Mouse (Mus musculus) cerebellum, adult 9-11 months (tissue): Measurements from ENCODE around the gene Rpp21.
"Not testable (repeated sequence)": the region's sequence is repeated elsewhere in the genome, so short reads cannot be mapped to it uniquely, and the experiment has no call there.

Source experiments
- DNase-seq: peaks from one replicate; pipeline ENCODE4 v3.0.0; 2022

Rpp21 gene

DNA sequence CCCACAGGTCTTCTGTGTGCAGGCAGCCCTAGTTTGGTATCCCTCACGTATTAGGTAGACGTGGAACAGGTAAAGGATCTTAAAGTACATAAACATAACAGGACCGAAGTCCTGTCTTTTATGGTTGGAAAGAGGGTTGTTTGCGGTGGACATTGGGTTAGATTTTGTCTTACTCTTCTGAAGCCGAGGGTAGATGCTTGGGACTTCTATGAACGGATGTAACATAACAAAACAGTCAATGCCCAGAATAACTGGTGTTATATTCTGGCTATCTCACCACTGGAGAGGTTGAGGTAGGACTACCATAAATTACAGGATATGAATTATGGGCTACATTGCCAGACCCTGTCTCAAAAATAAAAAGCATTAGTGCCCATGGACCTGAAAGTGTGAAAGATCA, at the start of gene Rpp21:
TSS of gene Rpp21 (minus strand) at position 101 of the 400 bp plus-strand sequence.
- no peak for DNase-seq

DNA sequence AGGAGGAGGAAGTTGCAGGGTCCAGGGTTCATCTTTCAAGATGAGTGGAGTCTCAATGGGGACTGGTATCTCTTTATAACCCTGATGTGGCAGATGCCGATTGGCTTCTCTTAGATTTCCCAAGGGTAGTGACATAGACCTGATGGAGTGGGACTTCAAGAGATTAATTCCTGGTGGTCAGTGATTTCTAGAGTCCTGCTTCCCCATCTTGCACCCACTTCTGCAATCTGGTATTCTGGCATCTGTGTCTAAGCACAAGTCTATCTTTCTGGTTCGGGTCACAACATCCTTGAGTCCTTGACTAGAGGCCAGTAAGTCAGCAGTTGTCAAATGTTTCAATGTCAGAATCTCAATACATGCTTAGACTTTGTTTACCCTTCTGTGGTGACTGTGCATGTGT, 28.5 kb upstream of the Rpp21 start, which contains the start of gene H2-M10.2:
TSS of gene H2-M10.2 (minus strand) at position 101 of the 400 bp plus-strand sequence.
- DNase-seq = no peak

DNA sequence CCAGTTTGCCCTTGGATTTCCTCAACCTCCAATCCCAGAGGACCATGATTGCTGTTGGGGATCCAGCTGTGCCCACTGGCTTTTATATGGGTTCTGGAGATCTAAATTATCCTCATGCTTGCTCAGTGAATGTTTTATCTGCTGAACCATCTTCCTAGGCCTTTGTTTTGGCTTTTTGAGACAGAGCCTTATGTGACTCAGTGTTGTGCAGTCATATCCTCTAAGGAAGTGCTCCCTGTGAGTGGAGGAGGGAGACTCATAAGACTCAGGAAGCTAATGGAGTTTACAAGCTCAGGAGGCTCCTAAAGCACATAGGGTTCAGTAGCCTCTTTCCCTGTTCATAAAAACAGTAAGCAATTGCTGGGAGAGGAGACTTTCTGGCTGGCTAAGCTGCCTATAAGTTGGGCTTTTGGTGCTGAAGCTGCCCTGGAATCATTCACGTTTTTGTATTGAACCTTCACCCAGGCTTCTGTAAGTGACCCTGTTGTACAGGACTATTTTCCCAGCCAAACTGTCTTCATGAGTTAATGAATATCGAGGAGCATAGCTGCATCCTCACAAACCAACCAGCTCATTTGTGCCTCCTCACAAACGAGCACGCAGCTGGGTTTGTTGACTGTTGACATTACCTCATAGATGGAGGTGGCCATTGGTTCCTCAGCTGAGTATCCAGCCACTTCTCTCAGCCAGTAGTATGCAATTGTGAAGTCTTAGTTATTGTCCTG, 23.8 kb upstream of the Rpp21 start:
- DNase-seq = no peak

DNA sequence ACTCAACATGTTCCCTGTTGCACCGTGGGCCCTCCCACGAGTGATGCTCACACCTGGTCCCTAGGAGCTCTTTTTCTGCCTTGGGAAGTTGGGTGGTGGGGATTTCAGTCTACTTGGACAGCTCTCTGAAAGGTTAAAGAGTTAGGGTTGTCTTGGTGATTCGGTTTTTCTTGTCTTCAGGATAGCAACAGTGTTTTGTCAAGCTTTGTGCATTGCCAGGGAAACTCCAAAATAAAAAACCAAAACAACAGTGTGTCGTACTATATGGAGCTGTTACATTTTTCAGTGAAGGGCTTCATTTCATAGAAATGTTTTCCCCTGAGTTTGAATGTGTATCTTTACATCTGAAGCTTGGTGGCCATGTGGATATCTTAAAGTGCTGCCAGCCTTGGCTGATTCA, 16.9 kb upstream of the Rpp21 start:
- no peak for DNase-seq

DNA sequence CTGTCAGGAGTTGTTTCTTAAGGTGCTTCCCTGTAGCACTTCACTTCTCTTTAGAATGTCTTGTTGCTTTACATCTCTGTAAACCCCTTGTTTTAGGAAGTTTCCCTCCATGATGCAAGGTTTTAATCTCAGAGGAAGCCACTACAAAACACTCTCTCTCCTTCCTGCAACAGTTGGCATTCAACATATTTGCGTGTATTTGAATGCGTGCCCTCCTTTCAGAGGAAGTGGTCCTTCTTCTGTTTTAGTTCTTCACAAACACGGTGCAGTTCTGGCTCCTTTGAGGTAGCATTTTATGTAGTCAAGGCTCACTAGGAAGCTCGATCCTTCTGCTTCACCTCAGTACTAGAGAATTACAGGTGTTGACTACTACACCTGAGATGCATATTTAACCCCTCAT, 15.9 kb upstream of the Rpp21 start:
- DNase-seq = no peak

DNA sequence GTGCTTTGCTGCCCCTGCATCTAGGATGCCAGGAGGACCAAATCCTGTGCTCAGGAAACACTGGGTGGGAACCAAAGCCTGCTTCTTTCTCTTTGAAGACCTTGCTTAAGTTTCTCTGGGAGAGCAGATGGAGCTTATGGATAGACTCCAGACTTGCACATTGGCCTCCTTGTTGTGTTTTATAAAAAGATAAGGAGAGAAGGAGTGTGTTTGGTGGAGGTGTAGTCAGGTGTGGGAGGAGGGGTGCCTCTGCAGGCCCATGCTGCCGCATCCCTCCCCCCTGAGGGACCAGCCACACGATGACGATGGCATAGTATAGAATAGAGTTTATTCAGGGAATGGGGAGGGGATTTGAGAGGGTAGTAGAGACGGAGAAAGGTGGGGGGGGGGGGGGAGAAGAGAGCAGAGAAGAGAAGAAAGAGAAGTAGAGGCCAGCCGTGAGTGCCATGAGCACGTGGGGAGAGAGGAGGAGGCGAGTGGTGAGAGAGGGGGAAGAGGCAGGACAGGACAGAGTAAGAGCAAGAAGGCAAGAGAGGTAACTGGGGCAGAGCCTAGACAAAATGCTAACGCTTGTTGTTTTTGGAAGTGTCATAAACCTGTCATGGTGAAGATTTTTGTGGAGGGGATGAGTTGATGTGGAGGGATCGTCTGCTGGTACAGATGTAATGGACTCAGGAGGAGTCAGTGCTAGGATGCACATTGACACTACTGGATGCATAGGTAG, 14.9 kb upstream of the Rpp21 start:
- peak; percentile 57 for DNase-seq

DNA sequence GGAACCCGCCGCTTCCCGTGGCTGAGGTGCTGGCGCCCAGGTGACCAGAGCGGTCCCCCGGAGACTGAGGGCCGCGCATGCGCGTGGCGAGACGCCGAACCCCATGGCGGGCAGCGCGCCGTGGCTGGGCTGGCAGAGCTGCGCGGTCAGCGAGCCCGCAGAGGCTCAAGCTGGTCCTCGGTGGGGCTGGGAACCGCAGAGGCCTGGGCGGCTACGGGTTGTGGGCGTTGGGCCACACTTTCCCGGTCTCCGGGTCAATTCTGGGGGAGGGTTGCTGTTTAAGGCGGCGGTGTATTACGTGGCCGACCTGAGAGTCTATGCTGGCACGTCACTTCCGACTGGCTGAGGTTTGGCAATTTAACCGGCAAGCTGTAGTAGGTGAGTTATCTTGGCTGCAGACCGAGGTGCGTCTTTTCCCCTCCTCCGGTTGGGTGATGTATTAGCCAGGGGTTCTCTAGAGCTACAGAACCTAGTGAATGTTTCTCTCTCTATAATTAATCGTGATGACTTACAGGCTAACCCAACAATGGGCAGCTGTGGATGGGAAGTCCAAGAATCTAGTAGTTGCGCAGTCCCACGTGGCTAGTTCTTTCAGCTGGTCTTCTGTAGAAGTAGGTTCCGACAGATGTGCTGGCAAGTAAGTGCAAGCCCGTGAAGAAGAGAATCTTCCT, 13.9 kb upstream of the Rpp21 start, which contains the start of gene Trim39:
TSS of gene Trim39 (minus strand) at position 662 of the 671 bp plus-strand sequence.
- peak; percentile 92 for DNase-seq

DNA sequence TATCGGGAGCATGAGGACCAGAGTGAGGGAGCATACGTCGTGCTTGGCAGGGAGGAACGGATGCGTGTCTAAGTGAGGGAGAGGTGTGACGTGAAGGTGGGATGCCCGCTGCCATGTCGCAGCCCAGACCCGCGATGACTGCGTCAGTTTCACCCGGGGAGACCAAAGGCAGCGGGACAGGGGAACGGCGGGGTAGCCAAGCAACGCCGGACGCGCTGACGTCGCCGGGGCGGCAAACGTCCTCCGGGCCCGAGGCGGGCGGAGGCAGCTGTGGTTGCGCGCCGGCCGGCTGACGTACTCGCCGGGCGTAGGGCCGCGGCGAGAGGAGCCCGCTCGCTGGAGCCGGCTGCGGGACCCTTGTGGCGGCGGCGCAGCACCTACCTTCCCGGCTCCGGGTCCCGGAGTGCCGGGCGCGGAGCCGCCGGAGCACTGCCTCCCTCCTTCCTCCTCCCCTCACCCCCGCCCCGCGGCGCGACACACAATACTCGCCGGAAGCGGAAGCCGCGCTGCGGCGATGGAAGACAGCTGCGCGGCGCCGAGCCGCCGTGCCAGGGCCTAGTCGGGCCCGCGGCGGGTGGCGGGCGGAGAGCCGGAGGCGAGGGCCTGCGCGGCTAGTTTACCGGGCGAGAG, 13.2 kb upstream of the Rpp21 start:
- DNase-seq = peak; percentile 91

DNA sequence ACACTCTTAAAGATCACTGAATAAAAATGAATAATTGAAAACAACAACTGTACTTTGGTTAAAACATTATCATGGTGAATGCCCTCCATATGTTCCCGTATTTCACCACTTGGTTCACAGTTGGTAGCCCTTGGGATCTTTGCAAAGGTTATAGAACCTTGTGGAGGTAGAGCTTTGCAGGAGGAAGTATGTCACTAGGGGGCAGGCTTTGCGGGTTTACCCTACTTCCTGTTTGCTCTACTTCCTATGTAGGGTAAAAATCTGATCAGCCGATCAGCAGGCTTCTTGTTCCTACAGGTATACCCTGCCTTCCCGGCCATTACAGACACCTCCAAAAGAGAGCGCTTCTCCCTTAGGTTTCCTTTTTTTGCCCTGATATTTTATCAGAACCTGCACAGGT, 8.0 kb upstream of the Rpp21 start:
- no peak for DNase-seq

DNA sequence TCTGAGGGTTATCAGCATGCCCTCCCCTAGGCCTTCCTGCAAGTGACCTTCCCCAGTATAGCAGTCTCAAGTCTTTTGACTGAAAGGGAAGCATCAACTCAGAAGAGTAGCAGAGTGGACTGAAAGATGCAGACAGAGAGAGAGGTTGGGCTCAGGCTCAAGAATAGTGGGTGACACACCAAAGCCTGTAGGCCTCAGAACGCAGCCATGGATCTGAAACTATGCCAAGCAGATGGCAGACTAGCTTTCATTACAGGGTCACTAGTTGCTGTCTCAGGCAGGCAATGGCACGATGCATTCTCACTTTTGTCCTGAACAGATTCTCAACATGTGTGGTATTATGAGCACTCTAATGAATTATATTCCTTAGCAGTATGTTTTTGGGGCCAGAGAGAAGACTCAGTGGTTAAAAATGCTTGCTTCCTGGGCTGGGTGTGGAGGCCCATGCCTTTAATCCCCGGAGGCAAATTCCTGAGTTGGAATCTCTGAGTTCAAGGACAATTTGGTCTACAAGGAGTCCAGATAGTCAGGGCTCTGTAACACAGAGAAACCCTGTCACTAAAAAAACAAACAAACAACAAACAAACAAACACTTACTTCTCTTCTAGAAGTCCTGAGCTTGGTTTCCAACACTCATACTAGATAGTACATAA, 6.5 kb upstream of the Rpp21 start:
- DNase-seq = no peak

DNA sequence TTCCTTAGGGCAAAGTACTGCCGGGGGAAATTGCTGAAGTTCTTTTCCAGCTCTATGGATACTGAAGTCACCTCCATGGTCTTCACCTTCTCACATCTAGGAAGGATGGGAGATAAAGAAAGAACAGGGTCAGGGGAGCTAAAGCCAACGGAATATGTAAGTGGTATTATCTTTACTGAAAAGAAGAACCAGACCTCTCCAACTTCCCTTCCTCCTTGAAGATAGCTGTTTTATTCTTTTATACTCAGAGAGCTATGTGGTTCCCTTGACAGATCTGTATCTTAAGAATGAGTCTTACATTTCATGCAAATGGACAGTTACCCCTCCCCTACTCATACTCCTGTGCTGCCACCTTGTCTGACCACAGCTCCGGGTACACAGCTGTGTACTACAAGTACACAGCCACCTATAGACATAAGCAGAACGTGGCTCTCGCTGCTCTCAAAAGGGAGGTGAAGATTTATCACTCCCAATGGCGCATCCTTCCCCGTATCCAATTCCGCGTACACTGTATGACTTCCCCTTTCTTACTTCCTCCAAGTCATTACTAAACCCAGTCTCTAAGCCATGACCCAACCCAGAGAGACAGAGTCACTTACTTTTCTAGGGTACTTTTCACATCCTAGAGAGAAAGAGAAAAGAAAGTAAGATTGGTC, 3.8 kb upstream of the Rpp21 start:
- DNase-seq = no peak

DNA sequence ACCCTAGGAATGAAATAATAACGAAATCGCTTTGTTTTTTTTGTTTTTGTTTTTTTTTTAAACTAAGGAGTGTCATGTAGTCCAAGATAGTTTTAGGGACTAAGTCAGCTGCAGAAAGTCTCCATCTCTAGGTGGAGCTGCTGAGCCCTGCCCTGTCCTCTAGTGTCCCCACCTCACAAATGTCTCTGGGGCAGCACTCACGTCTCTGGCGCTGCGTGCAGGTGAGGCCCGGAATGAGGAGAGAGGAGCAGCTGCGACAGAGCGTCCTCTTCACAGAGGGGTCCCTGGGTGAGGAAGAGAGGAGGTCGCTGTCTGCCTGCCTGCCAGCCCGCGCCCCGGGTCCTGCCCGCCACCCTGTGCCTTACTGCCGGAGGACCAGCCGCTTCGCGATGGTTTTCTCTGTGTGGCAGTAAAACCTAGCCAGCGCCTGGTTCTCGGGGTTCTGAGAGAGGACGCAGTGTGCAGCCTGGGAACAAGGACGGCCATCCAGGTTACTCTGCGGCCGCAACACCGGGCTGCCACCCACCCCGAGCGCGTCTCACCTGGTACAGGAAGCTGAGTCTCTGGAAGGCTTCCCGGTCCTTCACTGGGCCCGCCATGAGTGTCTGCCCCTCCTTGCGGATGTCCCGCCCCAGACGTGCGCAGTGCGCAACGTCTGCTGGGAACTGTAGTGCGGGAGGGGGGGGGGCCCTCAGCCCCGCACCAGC, 475 bp downstream of the Rpp21 start:
- peak; percentile 91 for DNase-seq

DNA sequence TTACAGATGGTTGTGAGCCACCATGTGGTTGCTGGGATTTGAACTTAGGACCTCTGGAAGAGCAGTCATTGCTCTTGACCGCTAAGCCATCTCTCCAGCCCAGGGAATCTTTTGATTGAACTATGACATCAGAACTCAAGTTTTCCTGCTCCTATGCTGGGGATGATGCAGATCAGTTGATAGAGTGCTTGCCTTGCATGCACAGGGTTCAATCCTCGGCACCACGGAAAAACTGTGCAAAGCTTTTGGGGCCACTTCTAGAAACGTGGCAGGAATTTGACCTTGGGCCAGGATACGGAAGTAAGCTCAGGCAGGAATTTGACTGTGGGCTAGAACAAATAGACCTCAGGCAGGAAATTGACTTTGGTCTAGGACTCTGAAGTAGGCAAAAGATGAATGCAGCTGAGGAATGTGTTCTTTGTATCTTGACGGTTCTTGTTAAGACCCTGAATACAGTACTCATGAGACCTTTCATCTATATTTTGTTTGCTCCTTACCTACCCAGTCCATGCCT, 4.7 kb downstream of the Rpp21 start:
- no peak for DNase-seq

DNA sequence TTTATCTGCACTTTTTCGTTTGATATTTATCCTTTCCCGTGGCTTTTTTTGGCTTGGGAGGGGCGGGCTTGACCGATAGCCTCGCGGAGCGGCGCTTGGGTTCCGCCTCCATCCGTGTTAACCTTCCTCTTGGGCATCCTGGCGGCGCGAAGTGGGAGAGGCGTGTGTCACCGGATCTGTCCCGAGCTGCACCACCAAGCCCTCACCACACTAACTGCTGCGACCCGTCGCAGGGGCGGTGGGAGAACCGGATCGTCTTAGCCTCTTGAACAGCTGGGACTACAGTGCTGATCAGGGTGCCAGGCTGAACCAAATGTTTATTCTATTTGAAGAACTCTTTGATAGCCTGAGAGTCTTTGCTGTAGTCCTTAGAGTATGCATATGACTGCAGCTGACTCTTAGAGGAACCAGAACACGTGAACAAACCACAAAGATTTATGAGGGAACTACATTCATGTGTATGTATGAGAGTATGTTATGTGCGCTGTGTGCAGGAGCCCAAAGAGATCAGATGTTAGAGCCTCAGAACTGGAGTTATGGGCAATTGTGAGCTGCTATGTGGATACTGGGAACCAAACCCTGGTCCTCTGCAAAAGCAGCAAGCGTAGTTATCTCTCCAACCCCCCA, 5.5 kb downstream of the Rpp21 start:
- no peak for DNase-seq

DNA sequence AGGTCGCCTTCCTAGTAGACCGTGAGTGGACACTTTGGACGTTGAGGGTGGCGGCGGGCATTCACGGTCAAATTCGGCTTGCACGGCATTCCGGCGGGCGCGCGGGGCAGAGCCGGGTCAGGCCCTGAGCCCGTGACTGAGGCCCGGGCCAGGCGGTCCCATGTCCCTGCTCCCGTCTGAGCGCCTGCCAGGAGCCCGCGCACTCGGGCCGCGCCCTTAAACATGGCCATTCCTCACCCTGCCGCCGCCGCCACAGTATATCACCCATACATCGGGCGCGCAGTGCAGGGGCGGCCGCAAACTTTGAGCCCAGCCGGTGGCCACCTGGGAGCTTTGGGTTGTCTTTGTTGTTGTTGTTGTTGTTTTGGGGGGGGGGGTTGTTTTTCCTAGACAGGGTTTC, 9.0 kb downstream of the Rpp21 start:
- no peak for DNase-seq

DNA sequence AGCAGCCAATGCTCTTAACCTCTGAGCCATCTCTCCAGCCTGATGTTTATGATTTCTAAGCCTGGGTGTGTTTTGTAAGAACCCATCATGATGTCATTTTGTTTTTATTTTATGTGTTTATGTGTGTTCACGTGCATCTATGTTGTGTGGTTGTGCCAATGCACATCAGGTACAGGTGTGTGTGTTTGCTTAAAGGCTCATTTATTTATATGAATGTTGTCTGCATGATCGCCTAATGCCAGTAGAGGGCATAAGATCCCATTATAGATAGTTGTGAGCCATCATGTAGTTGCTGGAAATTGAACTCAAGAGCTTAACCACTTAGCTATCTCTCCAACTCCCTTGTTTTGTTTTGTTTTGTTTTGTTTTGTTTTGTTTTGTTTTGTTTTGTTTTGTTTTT, 12.1 kb downstream of the Rpp21 start:
- DNase-seq = no peak

DNA sequence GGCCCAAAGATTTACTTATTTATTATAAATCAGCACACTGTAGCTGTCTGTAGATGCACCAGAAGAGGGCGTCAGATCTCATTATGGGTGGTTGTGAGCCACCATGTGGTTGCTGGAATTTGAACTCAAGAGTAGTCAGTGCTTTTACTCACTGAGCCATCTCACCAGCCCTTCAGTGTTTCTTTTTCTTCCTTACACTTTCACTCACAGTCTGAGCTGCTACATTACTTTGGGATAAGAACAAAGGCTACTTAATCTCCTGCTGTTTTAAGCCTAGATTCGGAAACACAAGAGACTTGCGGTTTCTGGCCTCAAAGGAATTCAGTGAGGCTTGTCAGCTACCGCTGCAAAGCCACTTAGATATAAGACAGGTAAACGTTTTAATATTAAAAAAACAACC, 13.8 kb downstream of the Rpp21 start:
- DNase-seq = no peak

DNA sequence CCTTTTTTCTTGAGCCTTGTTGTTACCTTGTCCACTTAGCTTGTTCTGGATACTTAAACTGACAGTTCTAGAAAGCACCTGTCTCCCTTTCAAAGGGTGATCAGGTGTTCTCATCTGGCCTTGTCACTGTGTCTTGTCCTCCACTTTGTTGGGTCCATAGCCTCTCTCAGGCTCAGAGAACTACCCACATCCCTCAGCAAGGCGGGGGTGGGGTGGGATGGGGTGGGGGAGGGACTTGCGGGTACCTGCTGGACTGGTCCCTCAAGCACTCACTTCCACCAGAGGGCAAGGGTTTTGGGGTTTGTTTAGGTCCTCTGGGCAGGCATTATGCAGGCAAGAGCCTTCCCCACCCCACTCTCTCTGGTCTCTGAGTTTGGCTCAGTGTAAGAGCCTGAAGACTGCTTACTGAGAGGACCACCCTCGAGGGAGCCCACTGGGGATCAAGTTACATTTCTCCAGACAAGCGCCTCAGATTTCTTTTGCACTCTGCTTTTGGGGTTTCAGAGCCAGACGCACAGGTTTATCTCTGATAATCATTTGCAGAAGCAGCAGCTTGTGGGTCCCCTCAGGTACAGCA, 17.1 kb downstream of the Rpp21 start:
- DNase-seq = no peak

DNA sequence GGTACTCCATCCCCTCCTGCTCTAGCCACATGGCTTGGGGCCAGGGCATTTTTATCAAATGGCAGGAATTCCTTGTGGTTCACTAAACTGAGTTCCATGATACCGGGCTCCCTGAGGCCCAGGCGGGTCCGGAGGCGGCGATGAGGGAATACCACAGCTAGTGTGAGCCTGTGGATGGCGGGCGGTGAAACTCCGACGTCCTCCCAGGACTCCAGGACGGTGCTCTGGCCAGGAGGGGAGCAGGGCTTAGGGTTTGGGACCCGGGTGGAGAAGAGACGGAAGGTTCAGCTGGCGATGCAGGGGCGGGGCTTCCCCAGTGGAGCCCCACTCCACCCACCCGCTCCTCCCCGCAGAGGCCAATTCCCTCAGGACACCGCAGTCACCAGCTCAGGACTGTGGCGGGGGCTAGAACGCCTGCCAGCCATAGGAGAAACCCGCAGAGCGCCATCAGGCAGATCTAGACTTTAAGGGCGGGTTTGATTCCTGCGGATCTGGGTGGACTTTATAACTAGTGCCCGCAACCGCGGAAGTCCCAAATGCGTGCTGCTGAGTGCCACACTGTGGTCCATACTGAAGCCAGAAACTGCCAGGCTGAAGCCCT, 20.4 kb downstream of the Rpp21 start:
- DNase-seq = no peak

DNA sequence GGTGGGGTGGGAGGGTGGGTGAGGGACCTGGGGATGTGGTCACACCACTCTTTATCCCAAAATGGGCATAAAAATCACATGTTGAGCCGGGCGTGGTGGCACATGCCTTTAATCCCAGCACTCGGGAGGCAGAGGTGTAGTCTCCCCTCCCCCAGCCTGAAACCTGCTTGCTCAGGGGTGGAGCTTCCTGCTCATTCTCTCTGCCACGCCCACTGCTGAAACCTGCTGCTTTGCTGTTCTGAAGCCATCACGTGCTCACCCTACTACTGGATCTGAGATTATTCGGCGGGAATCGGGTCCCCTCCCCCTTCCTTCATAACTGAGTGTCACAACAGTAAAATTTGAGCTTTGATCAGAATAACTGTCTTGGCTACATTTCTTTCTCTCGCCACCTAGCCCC, 22.6 kb downstream of the Rpp21 start:
- not testable (repeated sequence) for DNase-seq
